Mouse (Mus musculus): ENCODE measurements around the gene Bid. TPM values are rescaled to one million over a fixed set of nuclear protein-coding genes. Genes with fewer than 3 reads are reported as not detected.
A peak's percentile ranks its signal among the peaks of the same experiment; 100 is the strongest.
"Not testable (repeated sequence)": the region's sequence is repeated elsewhere in the genome, so short reads cannot be mapped to it uniquely, and the experiment has no call there.

Bid gene
- polyA plus RNA-seq, 1 experiment from 2014 or later = 17.8 TPM

DNA sequence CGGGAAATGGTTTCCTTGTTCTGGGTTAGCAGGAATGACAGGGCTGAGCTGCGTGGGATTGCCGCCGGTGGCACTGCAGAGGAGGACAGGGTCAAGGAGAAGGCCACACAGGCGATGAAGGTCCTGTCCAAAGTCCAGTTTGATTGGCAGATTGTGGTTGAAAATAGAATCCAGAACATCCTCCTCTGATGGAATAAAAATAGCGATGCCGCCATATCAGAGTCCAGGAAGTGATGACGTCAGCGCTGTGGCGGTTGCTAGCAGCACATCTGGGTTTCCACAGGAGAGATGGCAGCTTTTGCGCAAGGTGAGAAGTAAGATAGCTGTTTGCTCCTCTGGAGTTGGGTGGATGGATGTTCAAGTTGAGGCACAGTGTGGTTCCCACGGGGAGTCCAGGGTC lies 15.9 kb upstream of the Bid start:
- no peak overlapping the region for H3K4me3 ChIP-seq
- no peaks in the 10 kb centered on the region for H3K9me3 ChIP-seq
- no peaks in the 10 kb centered on the region for H3K27me3 ChIP-seq
- no peak overlapping the region for H3K4me2 ChIP-seq
- 82% methylated on average over 12 of the region's 12 CpGs for whole genome bisulfite sequencing
- H3K9ac ChIP-seq = no peak overlapping the region
- peaks cover 17% of the 10 kb centered on the region for H3K36me3 ChIP-seq
- ATAC-seq (ENCODE audit: borderline replicate concordance, extremely low read depth, low FRiP score, low TSS enrichment) = no peak
- H3K27ac ChIP-seq = no peak overlapping the region
- H3K4me1 ChIP-seq = no peaks in the 10 kb centered on the region

DNA sequence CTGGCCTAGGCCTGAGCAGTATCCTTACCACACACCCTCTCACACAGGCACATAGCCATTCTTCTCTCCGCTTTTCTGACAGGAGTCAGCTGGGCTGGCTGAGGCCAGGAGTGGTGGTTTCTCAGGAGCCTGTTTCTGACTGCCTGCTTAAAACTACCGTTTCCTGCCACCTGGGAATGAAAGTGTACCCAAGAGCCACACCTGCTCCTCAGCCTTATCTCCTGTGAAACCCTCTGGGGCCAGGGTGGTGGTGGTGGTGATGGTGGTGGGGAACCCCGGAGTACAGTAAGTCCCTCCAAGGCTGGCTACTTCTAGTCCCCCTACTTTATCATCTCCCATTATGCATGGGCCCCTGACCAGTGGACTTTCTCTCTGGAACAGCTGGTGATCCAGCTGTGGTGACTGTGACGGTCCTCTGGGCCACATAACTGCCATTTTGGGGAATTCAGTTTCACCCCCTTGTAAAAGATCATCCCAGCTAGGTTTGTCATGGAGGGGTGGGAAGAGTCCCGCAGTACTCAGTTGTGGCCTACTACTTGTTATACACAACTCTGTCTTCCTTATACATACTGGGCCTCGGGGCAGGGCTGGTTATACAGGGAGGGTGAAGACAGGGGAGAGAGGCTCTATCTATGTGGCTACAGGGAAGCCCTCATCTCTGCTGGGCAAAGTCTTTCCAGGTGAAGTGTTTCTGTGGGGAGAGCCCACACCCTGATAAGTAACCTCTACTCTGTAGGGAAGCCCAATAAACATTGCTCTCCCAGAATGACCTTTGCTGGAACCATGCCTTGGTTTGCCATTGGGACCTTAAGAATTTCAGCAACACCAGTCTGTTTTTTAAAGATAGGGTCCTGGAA lies 14.0 kb upstream of the Bid start:
- Histone ChIP-seq H3K9ac (no peak overlapping the region), H3K9me3 (no peaks in the 10 kb centered on the region), H3K4me3 (no peak overlapping the region), H3K4me2 (no peak overlapping the region), H3K27ac (no peak overlapping the region), H3K36me3 (peaks cover 17% of the 10 kb centered on the region), H3K4me1 (no peaks in the 10 kb centered on the region), H3K27me3 (no peaks in the 10 kb centered on the region)
- 67% methylated on average over 6 of the region's 6 CpGs for WGBS
- ATAC-seq (ENCODE audit: borderline replicate concordance, extremely low read depth, low FRiP score, low TSS enrichment) = no peak

DNA sequence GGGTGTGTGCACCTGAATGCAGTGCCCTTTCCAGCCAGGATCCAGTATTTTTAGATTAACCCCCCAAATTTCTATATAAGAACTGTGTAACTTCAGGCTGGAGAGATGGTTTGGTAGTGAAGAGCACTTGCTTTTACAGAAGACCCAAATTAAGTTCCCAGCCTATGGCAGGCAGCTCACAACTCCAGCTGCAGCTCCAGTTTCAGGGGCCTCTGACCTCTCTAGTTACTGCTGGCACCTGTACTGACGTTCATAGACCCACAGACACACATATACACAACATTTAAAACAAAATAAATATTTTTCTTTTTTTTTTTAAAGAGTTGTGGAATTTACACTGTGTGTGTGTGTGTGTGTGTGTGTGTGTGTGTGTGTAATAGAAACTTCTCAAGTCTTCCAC lies 12.8 kb upstream of the Bid start:
- no peaks in the 10 kb centered on the region for H3K9me3 ChIP-seq
- H3K9ac ChIP-seq = no peak overlapping the region
- ATAC-seq (ENCODE audit: borderline replicate concordance, extremely low read depth, low FRiP score, low TSS enrichment) = no peak
- 46% methylated on average over 1 of the region's 1 CpGs for WGBS
- H3K4me2 ChIP-seq = no peak overlapping the region
- no peak overlapping the region for H3K27ac ChIP-seq
- no peak overlapping the region for H3K4me3 ChIP-seq
- H3K36me3 ChIP-seq = peaks cover 17% of the 10 kb centered on the region
- H3K27me3 ChIP-seq = no peaks in the 10 kb centered on the region
- no peaks in the 10 kb centered on the region for H3K4me1 ChIP-seq

DNA sequence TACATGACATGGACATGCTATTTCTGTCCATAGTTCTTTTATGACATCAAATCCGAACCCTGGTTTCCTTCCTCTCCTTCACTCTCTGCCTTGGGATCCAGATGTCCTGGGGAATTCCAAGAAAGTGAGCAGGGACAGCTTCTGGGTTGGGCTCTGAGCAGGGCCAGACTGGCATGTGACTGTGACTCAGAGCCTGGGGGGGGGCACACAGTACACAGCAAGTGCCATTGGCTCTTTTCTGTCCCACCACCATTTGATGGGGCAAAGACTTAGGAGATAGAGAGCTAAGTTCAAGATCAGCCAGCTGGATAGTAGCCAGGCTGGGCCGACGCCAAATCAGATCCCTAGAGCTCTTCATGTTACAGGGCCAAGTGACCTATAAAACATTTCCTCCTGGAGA lies 11.1 kb upstream of the Bid start:
- Histone ChIP-seq H3K4me3 (no peak overlapping the region), H3K4me1 (no peaks in the 10 kb centered on the region), H3K9ac (no peak overlapping the region), H3K36me3 (peaks cover 9% of the 10 kb centered on the region; the same call in 1 of the 2 replicates), H3K27me3 (no peaks in the 10 kb centered on the region), H3K4me2 (no peak overlapping the region), H3K9me3 (no peaks in the 10 kb centered on the region), H3K27ac (no peak overlapping the region)
- WGBS = 69% methylated on average over 3 of the region's 3 CpGs
- ATAC-seq (ENCODE audit: borderline replicate concordance, extremely low read depth, low FRiP score, low TSS enrichment) = no peak

DNA sequence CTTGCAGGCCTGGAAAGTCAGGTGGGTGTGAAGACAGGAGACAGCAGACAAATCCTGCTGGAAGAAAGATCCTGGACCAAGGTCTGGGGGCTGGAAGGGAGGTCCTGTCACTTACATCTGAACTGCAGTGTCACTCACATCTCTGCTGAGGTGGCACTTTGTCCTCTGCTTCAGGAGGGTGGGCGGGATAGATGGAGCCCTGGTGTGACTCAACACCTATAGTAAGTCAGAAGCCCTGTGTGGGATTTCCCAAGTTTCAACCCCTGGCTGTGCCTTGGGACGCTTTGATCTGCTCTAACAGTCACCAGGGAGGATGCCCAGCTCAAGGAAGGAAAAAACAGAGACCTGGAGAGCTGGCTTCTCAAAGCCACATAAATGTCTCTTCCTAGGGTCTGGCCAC lies 10.2 kb upstream of the Bid start:
- ATAC-seq (ENCODE audit: borderline replicate concordance, extremely low read depth, low FRiP score, low TSS enrichment) = no peak
- no peaks in the 10 kb centered on the region for H3K4me1 ChIP-seq
- H3K27ac ChIP-seq = no peak overlapping the region
- no peaks in the 10 kb centered on the region for H3K9me3 ChIP-seq
- 53% methylated on average over 2 of the region's 2 CpGs for WGBS
- H3K4me2 ChIP-seq = no peak overlapping the region
- no peak overlapping the region for H3K9ac ChIP-seq
- no peaks in the 10 kb centered on the region; the same call in 1 of the 2 replicates for H3K36me3 ChIP-seq
- no peaks in the 10 kb centered on the region for H3K27me3 ChIP-seq
- H3K4me3 ChIP-seq = no peak overlapping the region

DNA sequence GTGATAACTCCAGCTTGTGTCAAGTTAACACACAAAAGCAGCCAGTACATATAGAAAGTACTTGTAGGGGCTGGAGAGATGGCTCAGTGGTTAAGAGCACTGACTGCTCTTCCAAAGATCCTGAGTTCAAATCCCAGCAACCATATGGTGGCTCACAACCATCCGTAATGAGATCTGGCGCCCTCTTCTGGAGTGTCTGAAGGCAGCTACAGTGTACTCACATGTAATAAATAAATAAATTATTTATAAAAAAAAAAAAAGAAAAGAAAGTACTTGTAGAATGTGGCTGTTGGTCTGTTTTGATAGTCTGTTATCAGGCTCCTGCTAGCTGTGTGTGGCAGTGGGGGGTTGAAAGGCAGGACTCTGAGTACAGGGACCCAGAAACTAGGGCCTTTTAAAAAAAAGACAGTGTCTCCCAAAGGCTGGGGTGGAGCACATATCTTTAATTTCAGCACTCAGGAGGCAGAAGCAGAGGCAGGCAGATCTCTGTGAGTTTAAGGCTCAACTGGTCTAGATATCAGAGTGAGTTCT lies 8.2 kb upstream of the Bid start:
- not testable (repeated sequence) for H3K27ac ChIP-seq
- 68% methylated on average over 2 of the region's 2 CpGs for WGBS

DNA sequence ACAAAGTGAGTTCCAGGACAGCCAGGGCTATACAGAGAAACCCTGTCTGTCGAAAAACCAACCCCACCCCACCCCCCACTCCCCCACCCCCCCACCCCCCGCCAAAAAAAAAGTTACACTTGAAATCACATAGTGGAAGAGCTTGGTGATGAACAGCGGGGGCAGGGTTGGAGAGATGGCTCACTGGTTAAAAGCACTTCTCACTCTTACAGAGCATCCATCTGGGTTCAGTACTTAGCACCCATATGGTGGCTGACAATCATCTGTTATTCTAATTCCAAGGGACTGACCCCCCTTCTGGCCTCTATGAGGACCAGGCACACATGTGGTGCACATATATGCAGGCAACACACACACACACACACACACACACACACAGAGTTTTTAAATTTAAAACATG lies 1.3 kb upstream of the Bid start:
- no peak for ATAC-seq (ENCODE audit: borderline replicate concordance, extremely low read depth, low FRiP score, low TSS enrichment)
- Histone ChIP-seq H3K4me2 (no peak overlapping the region), H3K27ac (no peak overlapping the region), H3K36me3 (no peaks in the 10 kb centered on the region), H3K9ac (no peak overlapping the region), H3K4me1 (peaks cover 14% of the 10 kb centered on the region), H3K9me3 (no peaks in the 10 kb centered on the region), H3K27me3 (no peaks in the 10 kb centered on the region), H3K4me3 (no peak overlapping the region)
- WGBS = 53% methylated on average over 3 of the region's 3 CpGs

More for the DNA sequence above, 8.2 kb upstream of the Bid start:
- H3K36me3 ChIP-seq; H3K27me3 ChIP-seq; ATAC-seq (ENCODE audit: borderline replicate concordance, extremely low read depth, low FRiP score, low TSS enrichment); H3K9me3 ChIP-seq; H3K9ac ChIP-seq; H3K4me3 ChIP-seq; H3K4me2 ChIP-seq; H3K4me1 ChIP-seq: not testable (repeated sequence)

DNA sequence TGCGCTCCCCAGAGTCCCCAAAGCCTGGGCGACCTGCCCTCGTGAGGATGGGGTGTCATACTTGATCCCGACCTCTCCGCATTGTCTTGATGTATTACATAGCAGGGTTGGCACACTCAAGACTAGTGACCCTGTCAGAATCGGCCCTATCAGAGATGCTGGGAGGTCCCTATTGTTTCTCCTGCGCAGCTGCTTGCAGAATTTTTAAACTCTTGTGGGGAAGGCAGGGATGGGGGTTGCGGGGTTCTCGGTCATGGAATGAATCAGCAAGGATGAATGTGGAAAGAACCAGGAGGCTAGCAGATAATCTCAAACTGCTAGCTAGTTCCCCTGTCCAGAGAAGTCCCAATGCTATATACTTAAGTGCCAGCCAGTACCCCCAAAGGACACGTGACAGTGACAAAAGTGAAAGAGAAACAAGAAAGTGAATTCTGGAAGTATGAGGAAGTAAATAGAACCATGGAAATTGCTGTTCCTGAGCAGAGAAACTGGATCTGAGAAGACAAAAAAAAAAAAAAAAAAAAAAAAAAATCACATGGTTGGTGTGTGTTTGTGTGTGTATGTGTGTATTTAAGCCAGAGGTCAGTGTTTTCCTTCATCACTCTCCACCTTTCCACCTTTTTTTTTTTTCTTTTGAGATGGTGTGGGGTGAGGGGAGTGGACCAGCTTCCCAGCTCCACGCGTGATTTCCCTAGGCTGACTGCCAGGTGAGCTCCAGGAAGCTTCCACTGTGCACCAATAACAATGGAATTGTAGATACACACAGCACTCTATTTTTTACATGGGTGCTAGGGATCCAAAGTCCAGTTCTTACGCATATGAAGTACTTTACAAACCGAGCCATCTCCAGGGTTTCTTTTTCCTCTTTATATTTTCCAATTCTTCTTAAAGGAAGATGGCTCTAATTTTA lies 574 bp upstream of the Bid start:
- peak overlapping the region; percentile 47 for H3K9ac ChIP-seq
- WGBS = 21% methylated on average over 12 of the region's 14 CpGs
- peaks cover 17% of the 10 kb centered on the region for H3K4me1 ChIP-seq
- not testable (repeated sequence) for ATAC-seq (ENCODE audit: borderline replicate concordance, extremely low read depth, low FRiP score, low TSS enrichment); H3K36me3 ChIP-seq; H3K27ac ChIP-seq; H3K9me3 ChIP-seq; H3K27me3 ChIP-seq
- peak overlapping the region; percentile 99 for H3K4me2 ChIP-seq
- peak overlapping the region; percentile 68 for H3K4me3 ChIP-seq

DNA sequence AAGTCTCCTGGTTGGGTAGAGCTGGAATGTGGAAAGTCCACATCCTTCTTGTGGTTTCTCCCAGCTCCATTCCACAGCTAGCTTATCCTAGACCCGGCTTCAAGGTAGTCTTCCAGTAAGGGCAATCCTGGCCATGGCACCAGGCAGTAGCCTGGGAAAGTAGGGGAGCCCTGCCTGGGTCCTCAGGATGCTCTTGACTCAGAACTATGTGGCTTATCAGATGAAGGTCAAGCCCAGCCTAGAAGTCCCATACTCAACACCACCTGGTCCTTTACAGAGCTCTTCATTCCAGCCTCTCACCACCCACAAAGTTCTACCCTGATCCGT lies 1.0 kb downstream of the Bid start:
- peaks cover 28% of the 10 kb centered on the region for H3K4me1 ChIP-seq
- no peak overlapping the region for H3K27ac ChIP-seq
- 34% methylated on average over 2 of the region's 2 CpGs for WGBS
- H3K27me3 ChIP-seq = no peaks in the 10 kb centered on the region
- peak overlapping the region; percentile 68; the same call in 1 of the 2 replicates for H3K4me3 ChIP-seq
- H3K4me2 ChIP-seq = peak overlapping the region; percentile 99
- H3K9ac ChIP-seq = no peak overlapping the region
- H3K36me3 ChIP-seq = no peaks in the 10 kb centered on the region
- no peak for ATAC-seq (ENCODE audit: borderline replicate concordance, extremely low read depth, low FRiP score, low TSS enrichment)
- H3K9me3 ChIP-seq = no peaks in the 10 kb centered on the region

DNA sequence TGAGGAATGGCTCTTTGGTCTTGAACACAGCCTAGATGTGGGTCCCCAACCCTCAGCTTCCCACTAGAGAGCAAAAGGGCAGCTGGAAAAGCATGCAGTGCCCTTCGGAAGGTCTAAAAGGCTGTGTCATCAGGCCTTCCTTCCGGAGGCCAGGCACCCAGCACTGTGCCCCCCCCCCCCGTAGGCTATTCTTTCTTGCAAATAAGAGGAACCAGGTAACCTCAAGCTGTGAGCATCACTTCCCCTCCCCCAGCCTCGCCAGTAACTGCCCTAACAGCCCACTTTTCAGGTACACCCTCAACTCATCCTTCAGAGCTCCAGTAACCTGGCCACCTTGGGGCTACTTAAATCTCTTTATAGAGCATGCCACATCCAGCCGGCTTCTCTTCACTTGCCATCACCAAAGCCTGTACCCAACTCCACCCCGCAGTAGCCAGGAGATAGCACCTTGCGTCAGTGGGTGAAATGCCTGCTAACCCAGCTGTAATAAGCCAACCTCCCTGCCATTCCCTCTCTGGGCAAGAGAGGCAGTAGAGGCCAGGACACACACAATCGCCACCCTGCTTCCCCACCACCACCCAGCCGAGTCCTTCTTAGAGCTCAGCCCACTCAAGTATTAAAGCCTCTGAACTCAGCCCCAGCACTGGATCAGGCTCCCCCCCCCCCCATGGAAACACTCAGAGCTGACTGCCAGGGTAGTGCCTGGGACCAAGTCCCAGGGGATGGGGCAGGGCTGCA lies 1.6 kb downstream of the Bid start:
- 0 out of 2 replicates have a peak, but pooled peaks have one; percentile 14 for ATAC-seq (ENCODE audit: borderline replicate concordance, extremely low read depth, low FRiP score, low TSS enrichment)
- 40% methylated on average over 9 of the region's 9 CpGs for WGBS

DNA sequence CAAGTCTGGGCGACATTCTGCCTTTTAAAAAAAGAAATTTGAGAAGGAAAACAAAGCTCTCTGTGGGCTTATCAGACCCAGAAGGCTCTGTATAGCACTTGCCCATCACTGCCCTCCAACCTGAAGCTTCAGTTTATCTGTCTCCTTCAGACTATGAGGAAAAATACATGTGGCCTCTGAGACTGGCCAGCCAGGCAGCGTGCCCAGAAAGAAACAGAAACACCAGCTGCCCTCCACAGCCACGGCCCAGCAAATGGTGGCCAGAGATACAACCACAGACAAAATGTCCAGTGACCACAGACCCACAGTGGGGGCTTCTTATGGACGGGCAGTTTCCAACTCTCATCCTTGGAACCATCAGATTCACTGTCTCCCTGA lies 2.1 kb downstream of the Bid start:
- Histone ChIP-seq H3K4me1 (peaks cover 28% of the 10 kb centered on the region), H3K27me3 (no peaks in the 10 kb centered on the region), H3K4me2 (no peak overlapping the region), H3K9ac (no peak overlapping the region), H3K9me3 (no peaks in the 10 kb centered on the region), H3K27ac (no peak overlapping the region), H3K36me3 (no peaks in the 10 kb centered on the region), H3K4me3 (no peak overlapping the region)
- 66% methylated on average over 4 of the region's 4 CpGs for WGBS
- no peak for ATAC-seq (ENCODE audit: borderline replicate concordance, extremely low read depth, low FRiP score, low TSS enrichment)

More for the DNA sequence above, 1.6 kb downstream of the Bid start:
- H3K9me3 ChIP-seq = no peaks in the 10 kb centered on the region
- no peak overlapping the region for H3K9ac ChIP-seq
- peaks cover 28% of the 10 kb centered on the region for H3K4me1 ChIP-seq
- peak overlapping the region; percentile 99 for H3K4me2 ChIP-seq
- H3K27ac ChIP-seq = no peak overlapping the region
- no peaks in the 10 kb centered on the region for H3K36me3 ChIP-seq
- H3K4me3 ChIP-seq = no peak overlapping the region
- no peaks in the 10 kb centered on the region for H3K27me3 ChIP-seq
